12 mouse cellular contexts compared by ENCODE assay signal in genomic region chr1:91873572-91874285, GRCm38 (mm10).
A peak's percentile ranks its signal among the peaks of the same experiment; 100 is the strongest.
DNase-seq lines count a peak whose midpoint lies in the region; ATAC-seq and TF ChIP-seq lines count a peak whose summit lies in the region.
"Had no signal": no experiment of that assay in that cellular context is flagged by ENCODE, and none has a peak within 500 bp of the region (broad histone marks: within the 10 kb centered on the region; RNA-seq: fewer than 3 reads in every experiment).

No protein-coding gene starts in this region.

- H3K4me2 ChIP-seq in embryonic facial prominence, embryonic 11.5 days (ENCODE audit: low read depth, low read length) = no peak overlapping the region
- H3K4me2 ChIP-seq: lung, embryonic 14.5 days had no signal

- peak; percentile 53; the same call in 1 of the 2 replicates for ATAC-seq in frontal cortex, adult (ENCODE audit: low TSS enrichment)
- ATAC-seq in embryonic facial prominence, embryonic 11.5 days (replicated peaks; ENCODE audit: insufficient number of reproducible peaks, low FRiP score, low TSS enrichment, low read depth) = no peak
- ATAC-seq in granulocyte monocyte progenitor cell, adult 5-6 weeks (replicated peaks; ENCODE audit: poor library complexity, severe bottlenecking) = no peak
- ATAC-seq: inflammation-experienced regulatory T-cells, adult 6 months had no signal

- no peak overlapping the region for H3K9ac ChIP-seq in embryonic facial prominence, embryonic 11.5 days (replicated peaks; ENCODE audit: low read length)
- H3K9ac ChIP-seq: limb, embryonic 13.5 days; lung, embryonic 14.5 days had no signal

- intact Hi-C loops in gastrocnemius, adult 2 months (cut with DNase I) = loop anchor here (1.0 to 5.0 kb wide), 2 partner anchors 116 to 299 kb away; no protein-coding TSS in a partner anchor

- no peak overlapping the region for H3K27ac ChIP-seq in embryonic facial prominence, embryonic 11.5 days (replicated peaks; ENCODE audit: low read depth, low read length)
- H3K27ac ChIP-seq in gastrocnemius, adult 2 months = no peak overlapping the region
- H3K27ac ChIP-seq: limb, embryonic 13.5 days had no signal

- H3K36me3 ChIP-seq in embryonic facial prominence, embryonic 11.5 days (replicated peaks; ENCODE audit: control insufficient read depth, insufficient read depth, low read depth, low read length) = no peaks in the 10 kb centered on the region
- H3K36me3 ChIP-seq: limb, embryonic 13.5 days had no signal

- H3K27me3 ChIP-seq in embryonic facial prominence, embryonic 11.5 days (ENCODE audit: control insufficient read depth, insufficient read depth, low read length) = no peaks in the 10 kb centered on the region

- H3K9me3 ChIP-seq in embryonic facial prominence, embryonic 11.5 days (replicated peaks; ENCODE audit: control insufficient read depth, low read length) = no peaks in the 10 kb centered on the region
- H3K9me3 ChIP-seq: limb, embryonic 13.5 days; megakaryocyte, embryonic 14.5 days had no signal

- H3K4me3 ChIP-seq in embryonic facial prominence, embryonic 11.5 days (ENCODE audit: low read depth, low read length) = no peak overlapping the region
- H3K4me3 ChIP-seq in gastrocnemius, adult 2 months = no peak overlapping the region
- H3K4me3 ChIP-seq: limb, embryonic 13.5 days; megakaryocyte, embryonic 14.5 days had no signal

- DNase-seq in frontal cortex, postnatal 14 days (ENCODE audit: low spot score in 2 of 2) = no peak
- DNase-seq in NIH3T3 (ENCODE audit: low read depth) = peak; percentile 42
- peak; percentile 6 for DNase-seq in embryonic facial prominence, embryonic 11.5 days (ENCODE audit: low spot score)
- peak; percentile 49 for DNase-seq in neural tube, embryonic 10.5 days (ENCODE audit: extremely low spot score, low spot score)
- DNase-seq in gastrocnemius, adult 2 months = no peak
- DNase-seq in thymus, postnatal 25 days = no peak

- TF ChIP-seq CTCF in gastrocnemius, adult 2 months (IDR thresholded peaks at IDR 0.05) = no peak

- peaks cover 4% of the 10 kb centered on the region for H3K4me1 ChIP-seq in embryonic facial prominence, embryonic 11.5 days (ENCODE audit: control insufficient read depth, insufficient read depth, low read length)
- H3K4me1 ChIP-seq: megakaryocyte, embryonic 14.5 days had no signal

- 47% methylated on average over 10 of the region's 10 CpGs for WGBS in embryonic facial prominence, embryonic 11.5 days

Comparison
In these comparisons a context has a peak if more than half of its experiments do, and no peak if none do; other contexts are left out.
1. DNase-seq: peak in NIH3T3 (single experiment), embryonic facial prominence, embryonic 11.5 days (single experiment) and neural tube, embryonic 10.5 days (single experiment); none in frontal cortex, postnatal 14 days (0 of 2), gastrocnemius, adult 2 months (single experiment) and thymus, postnatal 25 days (single experiment).